Mouse (Mus musculus) CD4-positive, CD25-positive, alpha-beta regulatory T cell, adult 2 months (primary cell): ENCODE data around the gene Olfr1392.
"Not testable (repeated sequence)": the region's sequence is repeated elsewhere in the genome, so short reads cannot be mapped to it uniquely, and the experiment has no call there.

Experiments used
- DNase-seq: peaks from one replicate; pipeline ENCODE4 v3.0.0-alpha.2; 2012; ENCODE audit warnings: low read depth, low spot score

Olfr1392 gene

GRCm38 (mm10) chr11:49308547-49308946 lies 23.5 kb downstream of the Olfr1392 start:
- DNase-seq: not testable (repeated sequence)

GRCm38 (mm10) chr11:49322442-49322841 lies 37.4 kb downstream of the Olfr1392 start, which contains the start of gene Olfr1391:
Olfr1391 (plus strand) TSS chr11:49322742.
- no peak for DNase-seq

GRCm38 (mm10) chr11:49326726-49327125 lies 41.6 kb downstream of the Olfr1392 start:
- DNase-seq: no peak

GRCm38 (mm10) chr11:49329686-49330085 lies 44.6 kb downstream of the Olfr1392 start:
- no peak for DNase-seq

- no peak for DNase-seq
Observed at GRCm38 (mm10) chr11:49334888-49335287, 49.8 kb downstream of the Olfr1392 start, which contains the start of gene Olfr1390. Olfr1390 (plus strand) TSS chr11:49335188.

GRCm38 (mm10) chr11:49337150-49337832 lies 52.2 kb downstream of the Olfr1392 start:
- no peak for DNase-seq
